Mouse (Mus musculus) hindlimb bud, embryonic 11.5 days (tissue): ENCODE data around the gene Arhgef17.
A peak's percentile ranks its signal among the peaks of the same experiment; 100 is the strongest.

Experiments
- DNase-seq: peaks from one replicate; pipeline ENCODE4 v3.0.0-alpha.2; 2012; ENCODE audit warnings: low read depth, low spot score; ENCODE audit errors: extremely low spot score

Gene Arhgef17

DNA sequence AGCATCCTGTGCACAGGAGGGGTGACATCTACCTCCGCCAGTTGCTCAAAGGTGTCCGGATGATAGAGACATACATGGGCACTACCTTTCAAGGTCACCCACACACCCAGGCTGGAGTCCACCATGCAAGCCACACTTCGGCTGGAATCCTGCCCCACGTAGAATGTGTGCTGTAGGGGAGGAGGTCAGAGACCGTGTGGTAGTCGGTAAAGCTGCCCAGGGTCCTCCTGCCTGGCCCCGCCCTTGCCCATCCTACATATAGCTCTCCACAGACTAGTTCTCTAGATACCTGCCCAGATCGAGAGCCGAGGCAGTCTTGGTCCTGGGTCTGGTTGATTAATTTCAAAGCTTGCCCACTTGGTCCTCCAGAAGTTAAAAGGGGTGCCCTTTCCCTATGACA is 55.1 kb downstream of the Arhgef17 start:
- no peak for DNase-seq

DNA sequence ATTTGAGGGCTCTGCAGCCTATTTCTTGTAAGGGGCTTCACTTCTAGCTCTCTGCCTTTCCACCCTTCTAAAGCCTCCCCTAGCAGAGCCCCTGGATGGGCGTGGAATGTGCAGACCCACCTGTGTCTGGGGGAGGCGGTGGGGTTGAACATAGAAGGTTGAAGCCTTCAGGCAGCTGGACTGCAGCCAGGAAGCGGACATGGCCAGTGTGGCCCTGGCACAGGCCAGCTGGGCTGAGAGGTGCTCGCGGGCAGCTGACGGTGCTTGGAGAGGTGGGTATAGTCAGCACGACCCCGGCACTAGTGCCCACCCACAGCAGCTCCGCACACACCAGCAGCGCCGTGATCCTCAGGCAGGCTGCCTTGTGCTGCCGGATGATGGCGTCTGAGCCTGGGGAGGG is 55.6 kb downstream of the Arhgef17 start:
- no peak for DNase-seq

DNA sequence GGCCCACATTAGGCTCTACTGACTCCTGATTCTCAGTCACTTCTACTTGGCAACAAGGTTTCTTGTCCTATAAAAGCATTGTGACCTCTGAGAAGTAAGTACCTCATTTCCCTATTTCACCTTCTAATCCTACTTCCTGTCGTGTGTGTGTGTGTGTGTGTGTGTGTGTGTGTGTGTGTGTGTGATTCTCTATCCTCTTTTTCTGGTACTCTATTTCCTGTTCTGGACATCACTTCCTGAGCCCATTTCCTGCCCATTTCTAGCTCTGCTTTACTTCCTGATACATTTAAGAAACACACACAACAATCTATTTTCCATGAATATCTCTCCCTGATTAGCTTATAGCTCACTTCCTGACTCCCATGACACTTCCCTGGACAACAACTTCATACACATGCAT is 56.1 kb downstream of the Arhgef17 start:
- no peak for DNase-seq

DNA sequence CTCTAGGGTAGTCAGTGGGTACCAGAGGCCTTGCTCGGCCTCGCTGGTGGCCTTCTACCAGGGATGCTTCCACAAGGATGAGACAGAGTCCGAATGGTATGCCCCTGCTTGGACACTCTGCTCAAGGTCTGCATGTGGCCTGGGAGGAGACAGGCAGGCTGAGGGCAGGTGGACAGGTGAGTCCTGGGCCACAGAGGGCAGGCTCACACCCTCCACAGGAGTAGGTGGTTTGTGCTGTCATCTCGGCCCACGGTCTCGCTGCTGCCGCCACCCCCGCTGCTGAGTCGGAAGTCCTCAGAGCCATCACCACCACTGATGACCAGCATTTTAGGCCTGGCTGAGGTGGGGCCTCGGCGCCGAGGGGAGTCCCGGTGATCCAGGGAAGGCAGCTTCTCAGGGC is 58.7 kb downstream of the Arhgef17 start:
- no peak for DNase-seq

DNA sequence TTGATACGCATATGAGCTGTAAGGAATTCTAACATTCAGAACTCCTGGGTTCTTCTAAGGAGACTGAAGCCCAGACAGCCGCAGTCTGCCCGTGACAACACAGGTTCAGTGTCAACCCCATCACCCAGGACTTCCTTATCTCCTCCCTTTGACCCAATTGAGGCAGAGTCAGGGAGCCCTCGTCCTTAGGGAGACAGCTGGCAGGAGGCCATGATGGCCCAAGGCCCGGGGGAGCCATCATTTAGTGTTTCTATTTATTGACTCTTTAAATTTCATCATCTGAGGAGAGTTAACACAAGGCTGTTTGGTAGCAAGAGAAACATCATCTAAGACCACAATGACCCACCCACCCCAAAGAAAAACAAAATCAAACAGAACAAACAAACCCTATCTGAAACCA is 60.0 kb downstream of the Arhgef17 start:
- no peak for DNase-seq

DNA sequence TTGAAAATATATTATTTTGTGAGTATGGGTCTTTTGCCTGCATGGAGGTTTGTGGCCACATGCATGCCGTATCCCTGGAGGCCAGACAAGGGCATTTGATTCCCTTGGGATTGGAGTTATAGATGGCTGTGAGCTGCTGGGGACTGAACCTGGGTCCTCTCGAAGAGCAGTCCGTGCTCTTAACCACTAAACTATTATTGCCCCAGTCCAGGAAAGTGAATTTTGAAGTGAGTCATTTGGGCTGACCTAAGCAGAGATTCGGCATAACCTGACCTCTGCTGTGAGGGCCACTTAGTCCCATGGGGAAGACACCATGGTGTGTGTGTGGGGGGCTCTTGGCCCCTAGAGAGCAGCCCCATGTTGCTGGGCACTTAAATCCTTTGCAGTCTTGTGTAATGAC is 60.6 kb downstream of the Arhgef17 start:
- DNase-seq: no peak

DNA sequence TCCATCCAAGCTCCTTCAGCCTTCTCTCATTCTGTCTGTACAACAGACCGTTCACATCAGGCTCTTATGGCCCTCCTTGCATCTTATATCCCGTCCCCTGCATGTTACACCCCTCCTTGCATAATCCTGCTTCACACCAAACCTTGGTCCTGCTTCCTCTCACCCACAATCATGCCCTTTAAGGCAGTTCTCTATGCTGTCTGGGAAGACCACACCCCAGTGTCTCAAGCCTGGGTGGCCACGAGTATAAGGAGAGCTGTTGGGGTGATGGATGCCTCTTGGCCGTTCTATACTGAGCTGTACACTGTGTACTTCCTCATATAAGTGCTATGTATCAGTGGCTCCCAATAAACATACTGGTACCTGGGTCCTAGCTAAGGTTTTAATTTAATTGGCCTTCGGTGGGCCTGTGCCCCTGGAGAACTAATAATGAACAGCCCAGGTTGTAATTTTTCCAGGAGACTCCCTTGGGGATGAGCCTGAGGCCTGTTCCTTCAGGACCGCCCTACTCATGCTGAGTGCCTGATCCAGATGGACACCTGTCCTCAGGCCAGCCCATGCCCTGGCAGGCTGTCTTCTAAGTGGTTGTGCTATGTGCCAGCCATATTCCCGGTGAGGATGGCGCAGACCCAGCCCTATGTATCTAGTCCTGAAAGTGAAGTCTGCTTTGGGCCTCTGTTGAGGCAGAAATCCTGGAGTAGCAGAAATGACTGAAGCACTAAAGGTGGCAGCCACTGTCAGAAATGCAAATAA is 61.9 kb downstream of the Arhgef17 start:
- DNase-seq: no peak

DNA sequence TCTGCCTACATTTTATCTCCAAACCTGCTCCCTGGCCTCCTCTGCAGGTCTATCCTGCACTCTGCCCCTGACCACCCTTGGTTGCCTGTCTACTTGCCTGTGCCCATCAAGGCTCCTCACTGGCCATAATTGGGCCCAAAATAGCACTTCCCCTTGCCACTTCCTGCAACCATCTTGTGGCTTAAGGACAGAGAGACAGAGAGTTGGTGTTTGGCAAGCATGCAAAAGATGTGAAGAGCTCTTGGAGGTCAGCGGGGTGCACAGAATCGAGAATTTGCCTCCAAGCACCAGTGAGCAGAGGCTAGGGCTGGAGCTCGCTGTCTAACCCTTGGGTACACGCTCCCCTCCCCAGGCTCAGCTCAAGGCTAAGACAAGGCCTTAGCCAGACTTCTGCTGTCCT is 63.4 kb downstream of the Arhgef17 start:
- DNase-seq: no peak

DNA sequence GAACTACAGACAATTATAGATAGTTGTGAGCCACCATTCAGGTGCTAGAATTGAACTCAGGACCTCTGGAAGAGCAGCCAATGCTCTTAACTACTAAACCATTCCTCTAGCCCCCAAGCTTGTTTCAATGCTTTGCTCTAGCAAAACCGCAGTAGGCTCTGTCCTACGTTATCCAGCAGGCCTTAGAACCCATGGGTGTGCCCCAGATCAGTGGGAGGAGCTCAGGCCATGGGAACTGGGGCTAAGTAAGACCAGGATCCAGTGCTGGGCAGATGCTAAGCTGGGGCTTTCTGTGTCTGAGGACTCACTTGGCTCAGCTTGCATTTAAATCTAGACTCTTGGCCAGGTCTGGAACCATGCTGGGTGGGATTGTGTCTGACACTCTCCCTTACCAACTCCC is 64.3 kb downstream of the Arhgef17 start:
- no peak for DNase-seq

DNA sequence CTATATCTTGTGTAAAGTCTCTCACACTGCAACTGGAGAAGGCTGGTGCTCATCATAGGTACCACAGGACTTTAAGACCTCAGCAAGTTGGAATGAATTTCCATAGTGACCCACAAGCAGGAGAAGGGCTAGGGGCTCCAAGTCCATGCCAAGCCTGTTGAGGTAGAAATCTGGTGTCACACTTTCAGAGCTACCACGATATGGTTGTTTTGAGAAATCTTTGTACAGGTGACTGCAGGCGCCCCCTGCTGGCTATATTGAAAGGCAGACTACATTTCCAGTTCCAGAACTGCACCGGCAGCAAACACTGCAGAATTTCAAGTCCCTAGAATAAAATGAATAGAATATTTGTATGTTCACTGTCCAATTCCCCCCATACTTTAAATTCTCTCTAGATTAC is 65.2 kb downstream of the Arhgef17 start:
- DNase-seq: no peak

DNA sequence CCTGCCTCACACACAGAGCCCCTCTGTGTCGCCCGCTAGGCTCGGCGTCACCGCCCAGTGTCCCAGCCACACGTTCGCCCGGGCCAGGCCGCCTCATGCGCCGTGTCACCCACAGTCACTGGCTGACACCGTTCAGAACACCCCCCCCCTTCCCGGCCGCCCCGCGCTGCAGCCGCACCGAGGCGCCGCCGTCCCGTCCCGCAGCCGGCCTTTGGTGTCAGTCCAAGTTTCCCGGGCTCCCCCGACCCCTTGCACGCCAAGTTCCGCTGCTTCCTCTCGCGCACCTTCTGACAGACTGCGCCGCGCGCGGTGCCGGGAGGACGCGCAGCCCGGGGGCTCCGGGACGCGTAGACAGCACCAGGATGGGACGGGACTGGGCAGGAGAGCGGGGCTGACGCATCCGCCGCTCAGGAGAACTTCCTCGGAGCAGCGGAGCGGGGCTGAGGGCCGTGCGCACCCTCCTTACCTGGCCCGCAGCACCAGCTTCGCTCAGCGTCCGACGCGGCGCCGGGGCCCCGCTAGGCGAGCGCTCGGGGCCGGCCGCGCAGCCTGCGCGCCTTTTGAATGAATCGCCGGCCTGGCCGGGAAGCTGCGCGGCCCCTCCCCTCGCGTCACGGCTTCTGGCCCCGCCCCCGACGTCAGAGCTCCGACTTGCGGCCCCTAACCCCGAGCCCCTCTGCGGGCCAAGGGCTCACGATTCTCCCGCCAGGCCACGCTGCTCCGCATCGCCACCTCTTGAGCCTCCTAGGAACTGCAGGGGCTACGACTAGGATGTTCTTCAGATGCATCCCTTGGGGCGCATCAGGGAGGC is 68.9 kb downstream of the Arhgef17 start, which contains the start of gene Relt:
Gene Relt (minus strand): TSS at position 619 of the 811 bp plus-strand sequence.
- DNase-seq: peak; percentile 86

DNA sequence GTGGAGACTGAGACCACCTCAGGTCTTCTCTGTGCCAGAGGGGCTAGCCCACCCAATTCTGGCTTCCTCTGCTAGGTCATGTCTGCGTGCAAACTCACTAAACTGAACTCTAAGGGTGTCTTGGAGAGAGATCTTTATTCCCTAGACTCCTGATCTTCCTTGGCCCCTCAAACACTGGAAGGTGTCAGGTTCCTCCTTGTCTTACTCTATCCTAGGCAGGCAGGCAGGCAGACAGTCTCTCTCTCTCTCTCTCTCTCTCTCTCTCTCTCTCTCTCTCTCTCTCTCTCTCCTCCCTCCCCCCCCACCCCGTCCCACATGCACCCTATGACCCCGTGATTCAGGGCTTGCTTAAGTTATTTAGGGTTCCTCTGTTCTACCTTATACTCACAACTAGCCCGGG is 69.6 kb downstream of the Arhgef17 start:
- DNase-seq: no peak

DNA sequence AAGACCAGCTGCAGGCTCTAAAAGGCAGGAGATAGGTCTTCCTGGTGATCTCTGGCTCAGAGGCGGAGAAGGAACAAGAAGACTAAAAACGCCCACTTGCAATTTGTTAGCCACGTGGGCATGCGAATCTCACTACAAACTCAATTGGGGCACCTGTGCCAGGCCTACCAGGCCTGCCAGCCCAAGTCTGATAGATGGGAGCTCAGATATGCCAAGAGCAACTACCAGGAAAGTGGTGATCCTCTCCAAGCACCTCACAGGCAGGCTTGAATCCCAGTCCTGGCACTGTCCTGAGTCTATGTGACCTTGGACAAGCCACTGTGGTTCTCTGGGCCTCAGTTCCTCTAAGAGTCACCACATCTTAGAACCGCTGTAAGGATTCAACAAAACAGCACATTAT is 70.7 kb downstream of the Arhgef17 start:
- no peak for DNase-seq

DNA sequence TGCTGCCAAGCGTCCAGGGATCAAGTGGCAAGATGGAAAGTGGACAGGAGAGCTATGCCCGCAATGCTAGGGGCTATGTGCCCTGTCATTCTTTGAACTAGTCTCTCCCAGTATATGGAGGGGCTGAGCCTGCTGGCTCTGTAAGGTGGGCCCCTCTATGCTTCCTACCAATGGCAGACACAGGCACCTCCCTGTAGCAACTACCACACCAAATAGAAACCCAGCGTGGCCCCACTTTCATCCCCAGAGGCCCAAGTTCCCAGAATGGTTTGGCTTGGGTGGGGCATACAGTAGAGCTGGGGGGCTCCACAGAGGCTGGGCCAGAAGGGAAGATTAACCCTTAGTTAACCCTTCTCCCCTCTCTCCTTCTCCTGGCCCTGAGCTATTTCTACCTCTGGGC is 71.5 kb downstream of the Arhgef17 start:
- no peak for DNase-seq

DNA sequence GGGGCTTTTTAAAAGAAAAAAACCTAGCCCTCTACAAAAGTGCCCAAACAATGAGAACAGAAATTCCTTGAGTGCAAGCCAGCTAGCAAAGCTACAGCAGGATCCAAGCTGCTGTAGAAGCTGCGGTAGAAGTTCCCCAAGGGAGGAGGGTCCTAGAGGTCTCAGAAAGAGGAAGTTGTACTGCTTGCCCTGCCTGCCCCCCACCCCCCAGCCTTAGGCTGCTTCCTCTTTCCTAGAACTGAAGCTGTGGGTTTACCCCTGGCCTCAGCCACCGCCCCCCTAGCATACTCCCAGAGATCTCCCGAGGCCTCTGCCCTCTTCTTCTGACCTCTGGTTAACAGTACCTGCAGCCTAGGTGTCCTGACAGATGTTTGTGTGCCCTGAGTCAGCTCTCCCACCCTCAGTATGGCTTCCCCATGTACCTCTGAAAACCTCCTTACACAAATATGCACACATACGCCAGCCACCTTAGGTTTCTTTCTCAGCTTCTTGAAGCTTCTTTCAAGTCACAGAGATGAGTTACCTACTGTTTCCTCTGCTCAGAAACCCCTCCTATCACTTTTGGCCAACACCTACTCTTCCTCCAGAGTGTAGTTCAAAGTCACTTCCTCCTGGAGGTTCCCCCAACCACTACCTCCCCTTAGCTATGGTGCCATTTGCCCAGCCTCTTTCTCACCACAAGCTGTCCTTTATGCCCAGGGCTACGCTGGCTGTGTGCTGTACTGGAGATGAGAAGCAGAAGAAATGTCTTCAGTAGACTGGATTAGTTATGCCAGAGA is 75.9 kb downstream of the Arhgef17 start:
- no peak for DNase-seq

DNA sequence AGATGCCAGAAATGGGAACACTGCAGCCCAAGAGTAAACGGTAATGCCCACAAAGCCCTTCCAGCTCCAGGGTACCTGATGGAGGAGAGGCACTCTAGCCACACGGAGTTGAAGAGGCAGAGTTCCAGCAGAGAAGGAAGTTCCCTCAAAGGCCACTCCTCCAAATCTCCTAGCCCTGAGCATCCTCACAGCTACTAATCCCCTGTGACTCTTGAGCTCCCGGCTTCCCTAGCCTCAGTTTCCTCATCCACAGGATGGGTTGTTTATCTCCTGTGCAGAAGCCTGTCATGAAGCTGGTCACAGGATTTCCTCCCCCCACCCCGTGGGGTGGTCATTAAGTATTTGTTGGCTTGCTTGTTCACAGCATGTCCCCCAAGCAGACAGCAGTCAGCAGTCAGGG is 76.6 kb downstream of the Arhgef17 start:
- DNase-seq: no peak

DNA sequence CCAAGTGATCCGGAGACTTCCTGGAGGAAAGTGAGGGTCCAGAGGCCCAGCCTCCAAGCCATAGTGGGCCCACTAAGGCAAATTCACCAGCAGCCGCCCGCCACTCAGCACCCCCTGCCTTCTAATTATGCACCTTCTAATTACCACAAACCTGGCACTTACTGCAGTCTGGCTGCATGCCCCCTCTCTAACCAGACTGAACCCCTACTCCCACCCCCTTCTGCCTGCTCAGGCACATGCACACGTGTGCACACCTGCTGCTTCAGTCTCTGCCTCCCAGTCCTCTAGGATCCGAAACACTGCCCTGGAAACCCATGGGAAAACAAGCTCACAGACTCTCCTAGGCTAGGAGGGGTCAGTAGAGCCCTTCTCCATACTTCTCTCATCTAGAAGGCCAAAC is 77.0 kb downstream of the Arhgef17 start:
- DNase-seq: no peak

DNA sequence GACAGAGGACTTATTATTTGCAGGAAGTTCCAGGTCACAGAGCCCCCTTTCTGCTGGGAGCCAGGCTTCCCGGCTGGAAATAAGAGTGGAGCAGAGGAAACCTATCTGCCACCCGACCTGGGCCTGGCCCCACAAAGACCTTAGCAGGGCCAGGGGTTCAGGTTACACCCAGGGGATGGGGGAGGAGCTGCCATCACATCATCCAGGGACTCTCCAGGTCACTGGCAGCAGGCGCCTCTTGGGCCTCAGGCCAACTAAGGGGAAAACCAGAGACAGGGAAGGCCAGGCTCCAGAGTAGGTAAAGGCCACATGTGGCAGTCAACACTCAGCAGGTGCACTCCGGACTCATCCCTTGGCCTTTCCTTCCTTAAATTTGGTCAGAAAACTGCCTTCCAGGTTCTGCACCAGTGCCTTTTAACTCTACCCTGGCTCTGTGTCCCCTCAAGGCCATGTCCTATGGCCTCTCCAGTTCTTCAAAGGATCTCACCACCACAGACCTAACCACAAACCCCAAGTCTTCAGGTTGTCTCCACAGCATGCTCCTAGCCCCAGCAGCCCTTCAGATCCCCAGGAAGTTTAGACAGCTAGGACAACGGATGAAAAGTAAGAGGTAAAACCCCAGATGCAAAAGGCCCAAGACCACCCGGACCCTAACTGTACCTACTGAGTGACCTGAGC is 77.6 kb downstream of the Arhgef17 start:
- no peak for DNase-seq

DNA sequence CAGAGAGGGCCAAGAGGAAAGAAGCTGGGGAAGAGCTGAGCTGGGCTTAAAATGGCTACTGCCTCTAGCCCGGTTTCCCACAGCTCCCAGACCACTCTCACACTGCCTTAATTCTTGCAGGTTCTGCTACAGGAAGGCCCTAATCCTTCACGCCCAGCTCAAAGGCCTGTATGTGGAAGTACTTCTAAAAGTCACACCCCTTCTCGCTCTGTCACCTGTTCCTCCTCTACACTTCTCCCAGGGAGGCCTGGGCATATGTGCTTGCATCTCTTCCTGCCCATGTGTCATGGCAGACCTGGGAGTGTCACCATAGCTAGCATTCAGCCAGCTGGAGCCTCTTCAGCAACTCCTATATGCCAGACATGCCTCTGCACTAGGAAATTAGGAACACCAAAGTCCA is 78.5 kb downstream of the Arhgef17 start:
- no peak for DNase-seq

DNA sequence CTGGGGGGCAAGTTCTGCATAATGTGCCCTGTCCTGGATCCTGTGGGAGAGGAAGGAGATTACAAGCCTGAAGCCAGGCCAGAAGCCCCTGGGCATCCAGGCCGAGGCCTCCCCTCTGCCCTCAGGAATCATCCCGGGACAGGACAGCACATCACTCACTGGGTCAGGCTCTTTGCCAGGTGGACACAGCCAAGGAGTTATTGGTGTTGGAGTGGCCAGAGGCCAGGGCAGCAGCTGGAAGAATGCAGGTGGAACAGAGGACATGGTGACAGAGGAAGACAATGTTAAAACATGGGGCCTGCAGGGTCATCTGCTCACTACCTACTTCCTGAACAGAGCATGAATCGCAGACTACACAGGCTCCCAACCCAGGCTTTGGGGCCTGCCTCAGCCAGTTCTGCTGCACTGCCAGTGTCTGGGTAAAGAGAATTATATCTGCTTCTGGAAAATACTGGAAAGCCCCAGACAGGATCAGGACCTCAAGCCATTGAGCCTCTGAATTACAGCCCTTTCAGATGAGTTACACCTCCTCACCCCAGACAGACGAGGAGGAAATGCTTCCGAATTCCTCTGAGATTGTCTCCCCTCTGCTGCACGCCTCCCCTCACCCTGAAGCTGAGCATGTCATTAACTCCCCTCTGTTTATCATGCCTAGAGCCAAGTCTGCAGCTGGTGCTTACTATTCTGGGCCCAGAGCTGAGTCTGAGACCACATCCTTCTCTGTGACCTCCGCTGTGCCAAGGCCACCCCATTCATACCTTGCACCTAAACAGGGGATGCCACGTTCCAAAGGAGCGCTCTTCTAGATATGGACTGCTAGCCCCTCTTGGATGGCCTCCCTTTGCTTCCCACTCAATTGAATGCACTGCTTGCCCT is 80.2 kb downstream of the Arhgef17 start:
- no peak for DNase-seq
